Mouse (Mus musculus): ENCODE results near the gene Spen. TPM values are rescaled to one million over a fixed set of nuclear protein-coding genes. Genes with fewer than 3 reads are reported as not detected.

The Spen gene
- polyA plus RNA-seq, 1 experiment from 2014 or later: 17.1 TPM

- peaks cover 11% of the 10 kb centered on the region for H3K4me1 ChIP-seq (ENCODE audit: control insufficient read depth, insufficient read depth, low read length)
- under 1% methylated on average over 81 of the region's 102 CpGs for WGBS
- ATAC-seq (ENCODE audit: low FRiP score) (peak; percentile 93), DNase-seq (ENCODE audit: low spot score, missing footprints) (peak; percentile 100)
- peak within 1 kb of the TSS; percentile 100 for H3K4me3 ChIP-seq (ENCODE audit: low read depth, low read length)
- peak within 1 kb of the TSS; percentile 48; the same call in 1 of the 2 replicates for H3K27ac ChIP-seq (ENCODE audit: low read depth, low read length)
- H3K36me3 ChIP-seq (ENCODE audit: control insufficient read depth, insufficient read depth, low read length): peaks cover 11% of the 10 kb centered on the region
- peak within 1 kb of the TSS; percentile 85 for H3K4me2 ChIP-seq
- no peaks in the 10 kb centered on the region for H3K9me3 ChIP-seq (ENCODE audit: control insufficient read depth, low read length)
- peak within 1 kb of the TSS; percentile 98 for H3K9ac ChIP-seq (ENCODE audit: low read length)
- no peaks in the 10 kb centered on the region for H3K27me3 ChIP-seq (ENCODE audit: control insufficient read depth, insufficient read depth, low read length)
These were observed 93.7 kb downstream of the Spen start, which contains the start of gene Zbtb17 for GRCm38 (mm10) chr4:141444451-141445327. TSS of gene Zbtb17 (plus strand) at chr4:141444654.

GRCm38 (mm10) chr4:141443641-141444429 lies 94.6 kb downstream of the Spen start:
- ATAC-seq (ENCODE audit: low FRiP score) (no peak), DNase-seq (ENCODE audit: low spot score, missing footprints) (no peak)
- Histone ChIP-seq H3K9me3 (ENCODE audit: control insufficient read depth, low read length) (no peaks in the 10 kb centered on the region), H3K9ac (ENCODE audit: low read length) (peak overlapping the region; percentile 98), H3K4me1 (ENCODE audit: control insufficient read depth, insufficient read depth, low read length) (peaks cover 11% of the 10 kb centered on the region), H3K27ac (ENCODE audit: low read depth, low read length) (no peak overlapping the region), H3K4me2 (peak overlapping the region; percentile 53), H3K36me3 (ENCODE audit: control insufficient read depth, insufficient read depth, low read length) (peaks cover 11% of the 10 kb centered on the region), H3K27me3 (ENCODE audit: control insufficient read depth, insufficient read depth, low read length) (no peaks in the 10 kb centered on the region), H3K4me3 (ENCODE audit: low read depth, low read length) (peak overlapping the region; percentile 100)
- WGBS: 50% methylated on average over 11 of the region's 11 CpGs

GRCm38 (mm10) chr4:141440877-141441276 lies 97.5 kb downstream of the Spen start:
- ATAC-seq (ENCODE audit: low FRiP score) (no peak), DNase-seq (ENCODE audit: low spot score, missing footprints) (no peak)
- H3K9ac ChIP-seq (ENCODE audit: low read length): no peak overlapping the region
- H3K4me3 ChIP-seq (ENCODE audit: low read depth, low read length): no peak overlapping the region
- H3K27me3 ChIP-seq (ENCODE audit: control insufficient read depth, insufficient read depth, low read length): no peaks in the 10 kb centered on the region
- H3K4me1 ChIP-seq (ENCODE audit: control insufficient read depth, insufficient read depth, low read length): peaks cover 10% of the 10 kb centered on the region
- H3K36me3 ChIP-seq (ENCODE audit: control insufficient read depth, insufficient read depth, low read length): no peaks in the 10 kb centered on the region
- H3K4me2 ChIP-seq: no peak overlapping the region
- H3K9me3 ChIP-seq (ENCODE audit: control insufficient read depth, low read length): no peaks in the 10 kb centered on the region
- no peak overlapping the region for H3K27ac ChIP-seq (ENCODE audit: low read depth, low read length)

- Histone ChIP-seq H3K9me3 (ENCODE audit: control insufficient read depth, low read length) (no peaks in the 10 kb centered on the region), H3K4me1 (ENCODE audit: control insufficient read depth, insufficient read depth, low read length) (0 out of 2 replicates have a peak, but pooled peaks cover 3% of the 10 kb centered on the region), H3K9ac (ENCODE audit: low read length) (no peak overlapping the region), H3K4me3 (ENCODE audit: low read depth, low read length) (no peak overlapping the region), H3K27me3 (ENCODE audit: control insufficient read depth, insufficient read depth, low read length) (no peaks in the 10 kb centered on the region), H3K4me2 (no peak overlapping the region), H3K36me3 (ENCODE audit: control insufficient read depth, insufficient read depth, low read length) (no peaks in the 10 kb centered on the region), H3K27ac (ENCODE audit: low read depth, low read length) (no peak overlapping the region)
- 84% methylated on average over 12 of the region's 12 CpGs for WGBS
- ATAC-seq (ENCODE audit: low FRiP score) (no peak), DNase-seq (ENCODE audit: low spot score, missing footprints) (no peak)
These were observed 99.2 kb downstream of the Spen start for GRCm38 (mm10) chr4:141439083-141439803.

GRCm38 (mm10) chr4:141435974-141436373 lies 102.4 kb downstream of the Spen start, which contains the start of gene Srarp:
TSS of gene Srarp (minus strand) at chr4:141436105.
- Histone ChIP-seq H3K4me2 (no peak within 1 kb of the TSS), H3K9me3 (ENCODE audit: control insufficient read depth, low read length) (no peaks in the 10 kb centered on the region), H3K27me3 (ENCODE audit: control insufficient read depth, insufficient read depth, low read length) (no peaks in the 10 kb centered on the region), H3K4me3 (ENCODE audit: low read depth, low read length) (no peak within 1 kb of the TSS), H3K4me1 (ENCODE audit: control insufficient read depth, insufficient read depth, low read length) (no peaks in the 10 kb centered on the region), H3K36me3 (ENCODE audit: control insufficient read depth, insufficient read depth, low read length) (no peaks in the 10 kb centered on the region), H3K27ac (ENCODE audit: low read depth, low read length) (no peak within 1 kb of the TSS), H3K9ac (ENCODE audit: low read length) (no peak within 1 kb of the TSS)
- ATAC-seq (ENCODE audit: low FRiP score): no peak
- DNase-seq (ENCODE audit: low spot score, missing footprints): no peak
- WGBS: 75% methylated on average over 1 of the region's 1 CpGs

GRCm38 (mm10) chr4:141433191-141433590 lies 105.2 kb downstream of the Spen start:
- Histone ChIP-seq H3K4me2 (no peak overlapping the region), H3K9ac (ENCODE audit: low read length) (no peak overlapping the region), H3K4me1 (ENCODE audit: control insufficient read depth, insufficient read depth, low read length) (no peaks in the 10 kb centered on the region), H3K9me3 (ENCODE audit: control insufficient read depth, low read length) (no peaks in the 10 kb centered on the region), H3K27me3 (ENCODE audit: control insufficient read depth, insufficient read depth, low read length) (no peaks in the 10 kb centered on the region), H3K27ac (ENCODE audit: low read depth, low read length) (no peak overlapping the region), H3K4me3 (ENCODE audit: low read depth, low read length) (no peak overlapping the region), H3K36me3 (ENCODE audit: control insufficient read depth, insufficient read depth, low read length) (no peaks in the 10 kb centered on the region)
- DNase-seq (ENCODE audit: low spot score, missing footprints) (no peak), ATAC-seq (ENCODE audit: low FRiP score) (no peak)
- 86% methylated on average over 18 of the region's 18 CpGs for WGBS

GRCm38 (mm10) chr4:141432666-141433065 lies 105.7 kb downstream of the Spen start:
- Histone ChIP-seq H3K9me3 (ENCODE audit: control insufficient read depth, low read length) (no peaks in the 10 kb centered on the region), H3K4me3 (ENCODE audit: low read depth, low read length) (no peak overlapping the region), H3K36me3 (ENCODE audit: control insufficient read depth, insufficient read depth, low read length) (no peaks in the 10 kb centered on the region), H3K4me2 (no peak overlapping the region), H3K9ac (ENCODE audit: low read length) (no peak overlapping the region), H3K27me3 (ENCODE audit: control insufficient read depth, insufficient read depth, low read length) (no peaks in the 10 kb centered on the region), H3K27ac (ENCODE audit: low read depth, low read length) (no peak overlapping the region), H3K4me1 (ENCODE audit: control insufficient read depth, insufficient read depth, low read length) (no peaks in the 10 kb centered on the region)
- ATAC-seq (ENCODE audit: low FRiP score): no peak
- DNase-seq (ENCODE audit: low spot score, missing footprints): no peak
- WGBS: 76% methylated on average over 14 of the region's 14 CpGs

GRCm38 (mm10) chr4:141430997-141431396 lies 107.4 kb downstream of the Spen start:
- H3K36me3 ChIP-seq (ENCODE audit: control insufficient read depth, insufficient read depth, low read length): no peaks in the 10 kb centered on the region
- H3K9ac ChIP-seq (ENCODE audit: low read length): no peak overlapping the region
- no peak overlapping the region for H3K4me2 ChIP-seq
- ATAC-seq (ENCODE audit: low FRiP score) (no peak), DNase-seq (ENCODE audit: low spot score, missing footprints) (peak; percentile 89)
- WGBS: 48% methylated on average over 9 of the region's 9 CpGs
- H3K4me1 ChIP-seq (ENCODE audit: control insufficient read depth, insufficient read depth, low read length): 0 out of 2 replicates have a peak, but pooled peaks cover under 1% of the 10 kb centered on the region
- no peak overlapping the region for H3K27ac ChIP-seq (ENCODE audit: low read depth, low read length)
- H3K9me3 ChIP-seq (ENCODE audit: control insufficient read depth, low read length): no peaks in the 10 kb centered on the region
- H3K4me3 ChIP-seq (ENCODE audit: low read depth, low read length): no peak overlapping the region
- H3K27me3 ChIP-seq (ENCODE audit: control insufficient read depth, insufficient read depth, low read length): no peaks in the 10 kb centered on the region; the same call in 1 of the 2 replicates
